Mouse (Mus musculus) regulatory T cell (primary cell): ENCODE data around the gene Rps11.

Experiments
- in situ Hi-C: fragments of 300-600 bp; cut with MboI, MseI; formaldehyde crosslinking; loops from one replicate; pipeline ENCODE4 v1.15.1; 2025; ENCODE audit warnings: high pct_unique_total_duplicates

The Rps11 gene

DNA sequence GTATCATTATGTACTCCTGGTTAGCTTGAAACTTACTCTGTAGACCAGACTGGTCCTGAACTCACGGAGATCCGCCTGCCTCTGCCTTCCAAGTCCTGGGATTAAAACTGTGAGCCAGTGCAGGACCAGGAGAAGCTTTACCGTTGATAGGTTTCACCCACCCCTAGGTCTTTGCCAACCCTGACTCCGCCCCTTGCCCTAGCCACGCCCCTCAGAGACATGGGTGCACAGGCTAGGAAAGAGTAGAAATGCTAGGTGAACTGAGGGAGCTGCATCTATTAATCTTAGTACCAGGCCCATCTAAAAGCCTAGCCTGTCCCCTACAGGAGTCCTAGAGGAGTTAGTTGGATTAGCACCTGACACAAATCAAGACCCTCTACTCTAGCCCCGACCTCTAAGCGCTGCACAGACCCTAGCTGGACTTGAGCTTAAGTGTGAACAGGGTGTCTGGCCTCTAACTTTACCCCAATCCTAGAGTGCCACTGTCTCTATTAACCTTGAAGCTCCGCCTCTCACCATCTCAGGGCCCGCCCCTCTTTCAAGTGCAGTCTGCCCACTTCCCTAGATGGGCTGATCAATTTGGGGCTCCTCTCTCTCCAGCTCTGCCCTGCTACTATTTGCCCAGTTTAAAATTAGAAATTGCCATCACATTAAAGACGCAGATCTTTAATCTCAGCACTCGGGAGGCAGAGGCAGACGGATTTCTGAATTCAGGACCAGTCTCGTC, 33.8 kb downstream of the Rps11 start:
- in situ Hi-C loops = no loop called here

DNA sequence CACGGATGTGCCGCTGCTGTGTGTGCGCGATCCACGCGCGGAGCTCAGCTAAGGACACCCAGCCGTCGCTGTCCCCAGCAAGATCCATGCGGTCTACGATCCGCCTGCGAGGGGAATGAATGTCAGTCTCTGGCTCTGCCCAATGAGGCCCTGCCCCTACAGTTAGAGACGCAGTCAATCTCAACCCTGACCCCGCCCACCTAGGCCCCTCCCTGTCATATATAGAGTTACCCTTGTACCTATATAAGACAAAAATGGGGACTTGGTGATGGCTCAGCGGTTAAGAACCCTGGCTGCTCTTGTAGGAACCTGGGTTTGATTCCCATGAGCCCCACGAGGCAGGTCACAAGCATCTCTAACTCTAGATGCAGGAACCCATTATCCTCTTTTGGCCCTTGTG, 35.6 kb downstream of the Rps11 start:
- in situ Hi-C loops = no loop called here

DNA sequence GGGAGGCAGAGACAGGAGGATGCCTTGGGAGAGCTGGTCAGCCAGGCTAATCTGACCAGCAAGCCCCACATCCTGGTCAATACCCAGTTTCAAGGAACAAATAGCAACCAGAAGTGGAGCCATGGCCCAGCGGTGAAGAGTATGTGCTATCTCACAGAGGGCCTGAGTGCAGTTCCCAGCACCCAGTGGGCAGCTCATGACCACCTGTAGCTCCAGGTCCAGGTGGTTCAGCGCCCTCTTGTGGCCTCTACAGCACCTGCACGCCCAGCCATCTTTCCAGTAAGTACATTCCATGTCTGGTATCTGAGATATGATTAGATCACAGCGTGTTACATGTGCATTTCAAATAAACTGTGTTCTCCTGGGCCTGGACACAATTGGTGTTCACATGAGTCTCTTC, 38.2 kb downstream of the Rps11 start:
- in situ Hi-C loops = no loop called here

DNA sequence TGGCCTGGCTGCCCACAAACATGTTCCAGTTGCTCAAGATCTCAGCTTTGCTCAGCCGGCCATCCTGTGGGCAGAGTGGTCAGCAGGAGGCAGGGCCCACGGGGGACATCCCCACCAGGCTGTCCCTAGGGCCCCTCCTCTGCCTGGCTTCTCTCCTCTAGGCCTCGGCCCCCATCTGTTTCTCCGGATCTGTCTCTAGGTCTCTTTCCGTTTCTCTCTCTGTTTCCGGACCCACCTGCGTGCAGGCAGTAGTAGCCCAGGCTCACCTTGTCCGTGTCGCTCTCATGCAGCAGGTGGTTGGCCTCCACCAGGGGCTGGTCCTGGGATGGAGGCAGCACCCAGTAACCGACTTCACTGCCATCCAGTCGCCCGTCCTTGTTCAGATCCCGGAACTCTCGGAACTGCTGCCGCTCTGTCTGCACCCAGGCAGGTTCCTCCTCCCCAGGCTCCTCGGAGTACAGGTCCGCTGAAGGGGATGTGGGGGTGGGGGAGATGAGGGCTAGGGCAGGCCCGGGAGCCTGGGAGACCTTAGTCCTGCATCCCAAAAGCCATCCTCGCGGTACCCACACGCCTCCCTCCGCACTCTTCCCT, 40.8 kb downstream of the Rps11 start:
- in situ Hi-C loops = loop anchor here (5.0 kb wide), 1 partner anchor 44 kb away; the partner anchor contains the start of gene Rpl13a

DNA sequence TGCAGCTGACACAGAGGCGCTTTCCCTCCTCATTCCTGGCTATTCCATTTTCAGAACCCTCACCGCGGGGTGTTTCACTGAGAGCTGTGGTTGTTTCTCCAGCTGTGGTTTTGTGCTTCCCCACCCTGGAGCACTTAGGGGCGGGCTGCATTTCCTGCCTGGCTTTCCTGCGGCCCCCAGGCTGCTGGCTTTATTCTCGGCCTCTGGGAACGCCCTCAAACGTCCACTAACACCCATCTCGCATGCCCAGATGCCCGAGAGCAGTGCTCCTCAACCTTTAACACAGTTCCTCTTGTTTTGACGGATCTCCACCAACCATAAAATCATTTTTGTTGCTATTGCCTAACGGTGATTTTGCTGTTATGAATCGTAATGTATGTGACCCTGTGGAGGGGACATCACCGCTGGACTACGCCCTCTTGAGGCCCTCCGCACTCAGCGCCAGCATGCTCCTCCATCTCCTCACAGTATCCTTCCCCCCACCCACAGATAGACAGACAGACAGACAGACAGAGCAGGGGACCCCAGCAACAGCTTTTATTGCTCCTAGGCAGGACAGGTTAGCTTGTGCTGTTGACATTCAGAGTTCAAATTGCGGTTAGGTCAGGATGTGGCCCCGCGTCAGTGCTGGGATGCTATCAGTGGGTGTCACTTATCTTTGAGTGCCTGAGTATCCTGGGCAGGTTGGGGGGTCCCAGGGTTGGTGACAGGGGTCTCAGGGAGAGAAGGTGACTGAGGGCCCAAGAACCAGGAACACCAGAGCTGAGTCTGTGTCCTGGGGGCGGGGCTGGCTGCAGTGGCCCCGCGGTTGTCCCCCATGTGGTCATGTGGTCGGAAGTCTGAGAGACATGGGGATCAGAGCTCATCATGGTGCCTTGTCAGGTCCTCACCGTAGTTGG, 41.6 kb downstream of the Rps11 start:
- in situ Hi-C loops = loop anchor here (5.0 kb wide), 1 partner anchor 45 kb away; the partner anchor contains the start of gene Rpl13a

DNA sequence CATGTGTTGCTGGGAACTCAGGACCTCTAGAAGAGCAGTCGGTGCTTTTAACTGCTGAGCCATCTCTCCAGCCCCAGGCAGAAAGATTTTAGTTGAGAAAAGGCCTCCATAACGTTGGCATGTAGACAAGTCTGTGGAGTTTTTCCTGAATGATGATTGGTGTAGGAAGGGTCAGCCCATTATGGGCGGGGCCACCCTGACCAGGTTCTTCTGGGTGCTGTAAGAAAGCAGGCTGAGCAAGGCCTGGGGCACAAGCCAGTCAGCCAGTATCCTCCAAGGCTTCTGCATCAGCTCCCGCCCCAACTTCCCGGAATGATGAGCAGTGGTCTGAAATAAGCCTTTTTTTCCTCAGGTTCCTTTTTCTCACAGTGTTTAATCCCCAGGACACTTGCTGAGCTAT, 43.2 kb downstream of the Rps11 start:
- in situ Hi-C loops = loop anchor here (5.0 kb wide), 1 partner anchor 46 kb away; the partner anchor contains the start of gene Rpl13a

DNA sequence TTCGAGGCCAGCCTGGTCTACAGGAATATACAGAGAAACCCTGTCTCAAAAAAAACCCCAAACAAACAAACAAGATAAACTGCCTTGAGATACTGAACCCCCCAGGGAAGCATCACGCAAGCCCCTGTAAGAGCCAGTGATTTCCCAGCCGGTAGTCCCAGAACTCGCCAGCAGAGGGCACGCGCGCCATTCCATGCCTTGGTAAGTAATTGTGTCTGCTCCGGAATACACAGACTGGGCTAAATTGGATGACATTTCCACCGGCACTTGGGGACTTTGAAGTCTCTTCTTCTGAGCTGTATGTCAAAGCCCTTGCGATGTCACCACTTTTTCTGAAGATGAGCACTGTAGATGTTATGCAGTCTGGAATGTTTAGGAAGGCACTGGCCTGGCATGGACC, 44.4 kb downstream of the Rps11 start:
- in situ Hi-C loops = loop anchor here (5.0 kb wide), 1 partner anchor 47 kb away; the partner anchor contains the start of gene Rpl13a

DNA sequence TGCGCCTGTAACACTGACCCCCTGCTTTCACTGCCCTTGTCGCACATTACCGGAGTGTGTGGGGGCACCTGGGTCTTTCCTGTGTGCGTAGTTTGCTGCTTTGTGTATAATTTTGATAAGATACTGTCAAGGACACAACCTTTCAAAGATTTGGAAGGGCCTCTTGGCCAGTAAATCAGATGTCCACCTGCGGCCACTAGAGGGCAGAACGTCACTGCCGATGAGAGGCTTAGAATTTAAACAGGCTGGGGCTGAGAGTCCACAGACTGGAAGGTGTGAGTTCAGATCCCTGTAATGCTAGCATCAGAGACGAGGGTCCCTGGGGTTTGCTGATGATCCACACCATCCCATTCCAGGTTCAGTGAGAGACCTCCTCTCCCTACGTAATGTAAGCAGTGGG, 45.7 kb downstream of the Rps11 start:
- in situ Hi-C loops = no loop called here

DNA sequence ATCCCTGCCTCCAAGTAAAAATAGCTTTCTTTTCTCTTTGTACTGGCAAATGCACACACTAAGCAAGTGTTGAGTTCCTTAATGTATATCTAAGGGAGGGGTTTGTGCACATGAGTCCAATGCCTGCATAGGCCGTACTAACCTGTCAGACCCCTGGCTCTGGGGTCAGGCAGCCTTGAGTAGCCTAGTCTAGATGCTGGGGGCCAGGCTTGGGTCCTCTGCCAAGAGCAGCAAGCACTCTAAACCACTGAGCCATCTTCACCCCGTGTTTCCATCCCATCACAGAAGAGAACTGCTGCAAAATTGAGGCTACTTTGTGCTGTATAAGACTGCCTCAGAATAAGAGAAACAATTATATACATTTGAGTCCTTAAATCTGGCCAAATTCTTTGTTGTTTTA, 46.4 kb downstream of the Rps11 start:
- in situ Hi-C loops = no loop called here

DNA sequence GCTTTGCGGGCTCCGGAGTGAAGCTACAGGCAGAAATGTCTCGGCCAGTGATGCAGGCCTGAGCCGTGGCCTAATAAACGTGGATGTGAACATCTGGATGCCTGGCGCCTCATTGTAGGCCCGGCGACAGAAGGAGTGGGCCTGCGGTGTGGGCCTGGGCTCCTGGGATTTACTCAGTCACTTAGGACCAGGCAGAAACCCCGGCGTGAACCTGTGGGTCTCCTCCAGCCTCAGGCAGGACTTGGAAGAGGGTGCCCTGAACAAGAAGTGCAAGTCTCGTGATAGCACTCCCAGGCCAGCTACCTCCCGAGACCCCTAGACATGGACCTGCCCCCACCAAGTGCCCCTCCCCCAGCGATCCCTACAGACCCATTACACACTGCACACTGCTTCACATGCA, 46.9 kb downstream of the Rps11 start:
- in situ Hi-C loops = no loop called here

DNA sequence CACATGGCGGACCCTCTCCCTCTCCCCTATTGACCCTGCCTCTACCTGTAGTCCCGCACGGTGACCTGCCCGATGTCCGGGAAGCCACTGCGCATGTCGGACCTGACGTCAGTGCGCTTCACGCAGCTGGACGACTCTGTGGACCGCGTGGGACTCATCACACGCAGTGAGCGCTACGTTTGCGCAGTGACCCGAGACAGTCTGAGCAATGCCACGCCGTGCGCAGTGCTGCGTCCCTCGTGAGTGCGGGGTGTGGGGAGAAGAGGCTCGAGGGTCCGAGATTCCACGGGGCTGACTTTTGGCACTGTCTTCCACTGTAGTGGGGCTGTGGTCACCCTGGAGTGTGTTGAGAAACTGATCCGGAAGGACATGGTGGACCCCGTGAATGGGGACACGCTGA, 47.7 kb downstream of the Rps11 start:
- in situ Hi-C loops = no loop called here

DNA sequence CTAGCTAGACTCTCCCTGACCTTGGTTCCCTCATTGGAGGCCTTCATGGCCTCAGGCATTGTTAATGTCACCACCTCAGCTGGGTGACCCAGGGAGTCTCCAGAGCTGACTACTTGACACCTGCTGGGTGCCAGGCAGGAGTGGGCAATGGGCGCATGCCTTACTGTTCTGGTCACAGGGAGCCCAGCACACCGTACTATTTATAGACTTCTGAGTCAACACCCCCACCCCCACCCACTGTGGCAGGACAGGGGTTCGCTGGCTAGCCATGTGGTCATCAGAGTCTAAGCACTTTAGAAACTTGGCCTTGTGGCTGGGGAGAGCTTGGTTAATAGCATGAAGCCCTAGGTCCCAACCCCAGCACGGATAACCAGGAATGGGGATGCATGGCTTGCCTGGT, 48.8 kb downstream of the Rps11 start:
- in situ Hi-C loops = no loop called here

DNA sequence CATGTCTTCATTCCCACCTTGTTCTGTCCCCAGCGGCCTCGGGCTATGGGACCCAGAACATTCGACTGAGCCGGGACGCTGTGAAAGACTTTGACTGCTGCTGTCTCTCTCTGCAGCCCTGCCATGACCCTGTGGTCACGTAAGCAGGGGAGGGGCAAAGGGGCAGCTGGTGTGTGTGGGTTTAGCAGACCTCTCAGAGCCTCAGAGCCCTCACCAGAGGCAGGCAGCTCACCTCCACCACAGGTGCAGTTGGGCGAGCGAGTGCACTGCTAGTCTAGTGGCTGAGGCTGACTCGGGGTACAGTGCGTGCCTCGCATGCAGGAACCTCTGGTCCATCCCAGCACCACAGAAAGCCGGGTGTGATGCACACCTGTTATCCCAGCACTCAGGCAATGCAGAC, 50.3 kb downstream of the Rps11 start:
- in situ Hi-C loops = loop anchor here (5.0 kb wide), 1 partner anchor 37 kb away; no protein-coding TSS in a partner anchor

DNA sequence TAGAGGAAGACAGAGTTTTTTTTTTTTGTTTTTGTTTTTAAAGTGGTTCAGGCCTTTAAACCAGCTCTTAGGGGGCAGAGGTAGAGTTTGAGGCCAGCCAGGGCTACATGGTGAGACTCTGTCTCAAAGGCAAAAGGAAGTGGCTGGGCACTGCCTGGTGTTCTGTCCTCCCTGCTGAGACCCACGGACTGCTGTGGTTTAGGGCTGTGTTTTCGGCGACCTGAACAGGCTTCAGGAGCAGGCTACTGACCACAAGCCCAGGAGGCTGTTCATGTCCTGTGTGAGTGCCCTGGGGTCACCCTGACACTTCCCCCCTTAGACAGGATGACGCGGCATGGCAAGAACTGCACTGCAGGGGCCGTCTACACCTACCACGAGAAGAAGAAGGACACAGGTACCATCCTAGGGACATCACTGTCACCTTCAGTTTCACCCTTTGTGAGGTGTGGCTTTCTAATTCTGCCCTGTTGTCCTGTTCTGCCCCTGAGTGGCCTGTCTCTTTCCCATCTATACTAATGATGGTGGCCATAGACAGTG, 51.0 kb downstream of the Rps11 start:
- in situ Hi-C loops = loop anchor here (5.0 kb wide), 1 partner anchor 36 kb away; no protein-coding TSS in a partner anchor
